Mouse (Mus musculus): ENCODE results near the gene Bicc1. TPM values are rescaled to one million over a fixed set of nuclear protein-coding genes. Genes with fewer than 3 reads are reported as not detected.

Bicc1 gene
- total and polyA plus RNA-seq, 2 experiments, result 0.75 to 1.7 TPM

DNA sequence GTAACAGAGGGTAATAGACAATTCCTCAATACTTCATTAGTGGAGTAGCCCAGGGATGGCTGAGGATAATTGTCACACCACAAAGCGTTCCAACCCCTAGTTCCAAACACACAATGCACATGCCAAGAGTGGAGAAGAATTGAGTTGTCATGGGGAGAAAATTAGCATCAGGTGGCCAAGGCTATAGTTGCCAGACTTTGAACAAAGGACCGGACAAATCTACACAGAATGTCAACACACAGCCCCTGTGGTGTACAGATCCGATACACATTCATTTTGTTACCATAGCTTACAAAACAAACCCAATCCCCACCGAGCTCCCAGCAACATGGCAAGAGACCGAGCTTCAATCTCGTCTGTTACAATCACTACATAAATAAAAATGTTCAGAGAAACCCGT is 123.0 kb downstream of the Bicc1 start:
- no peak overlapping the region for H3K4me3 ChIP-seq (ENCODE audit: insufficient read depth, low read depth, low read length)
- H3K4me1 ChIP-seq (ENCODE audit: control insufficient read depth, insufficient read depth, low read length), result no peaks in the 10 kb centered on the region
- H3K27me3 ChIP-seq (ENCODE audit: control insufficient read depth, insufficient read depth, low read length), result no peaks in the 10 kb centered on the region
- no peak overlapping the region for H3K27ac ChIP-seq (replicated peaks; ENCODE audit: insufficient read depth, low read depth, low read length)
- WGBS, result 91% methylated on average over 7 of the region's 7 CpGs
- H3K36me3 ChIP-seq (ENCODE audit: control insufficient read depth, insufficient read depth, low read length), result no peaks in the 10 kb centered on the region
- TF ChIP-seq CTCF (IDR thresholded peaks at IDR 0.05; ENCODE audit: low read depth, low read length) (no peak), POLR2A (IDR thresholded peaks at IDR 0.05; ENCODE audit: extremely low read depth, insufficient read depth, low read length) (no peak)
- no peaks in the 10 kb centered on the region for H3K79me2 ChIP-seq (ENCODE audit: control insufficient read depth, insufficient read depth, low read length)
- DNase-seq (ENCODE audit: extremely low read depth, low read depth, low spot score), result no peak
- no peak overlapping the region for H3K9ac ChIP-seq (ENCODE audit: low read depth, low read length)

DNA sequence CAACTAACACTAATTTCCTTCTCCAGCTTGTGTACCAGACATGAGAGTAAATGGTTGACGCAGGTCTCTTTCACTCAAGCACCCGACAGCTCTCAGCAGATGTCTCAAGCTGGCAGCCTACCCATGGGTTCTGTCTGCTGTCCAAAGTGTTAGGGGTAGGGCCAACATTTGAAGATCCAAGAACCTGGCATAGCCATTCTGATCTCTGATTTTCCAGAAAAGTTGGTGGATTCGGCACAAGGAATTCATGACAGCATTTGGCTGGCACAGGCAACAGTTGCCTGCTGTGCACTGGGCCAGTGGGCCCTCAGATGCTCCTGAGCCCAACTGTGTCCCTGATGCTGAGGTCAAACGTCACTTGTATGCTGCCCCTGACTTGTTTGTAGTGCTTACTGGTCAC is 130.5 kb downstream of the Bicc1 start:
- H3K27ac ChIP-seq (replicated peaks; ENCODE audit: insufficient read depth, low read depth, low read length), result no peak overlapping the region
- no peaks in the 10 kb centered on the region for H3K4me1 ChIP-seq (ENCODE audit: control insufficient read depth, insufficient read depth, low read length)
- H3K4me3 ChIP-seq (ENCODE audit: insufficient read depth, low read depth, low read length), result no peak overlapping the region

DNA sequence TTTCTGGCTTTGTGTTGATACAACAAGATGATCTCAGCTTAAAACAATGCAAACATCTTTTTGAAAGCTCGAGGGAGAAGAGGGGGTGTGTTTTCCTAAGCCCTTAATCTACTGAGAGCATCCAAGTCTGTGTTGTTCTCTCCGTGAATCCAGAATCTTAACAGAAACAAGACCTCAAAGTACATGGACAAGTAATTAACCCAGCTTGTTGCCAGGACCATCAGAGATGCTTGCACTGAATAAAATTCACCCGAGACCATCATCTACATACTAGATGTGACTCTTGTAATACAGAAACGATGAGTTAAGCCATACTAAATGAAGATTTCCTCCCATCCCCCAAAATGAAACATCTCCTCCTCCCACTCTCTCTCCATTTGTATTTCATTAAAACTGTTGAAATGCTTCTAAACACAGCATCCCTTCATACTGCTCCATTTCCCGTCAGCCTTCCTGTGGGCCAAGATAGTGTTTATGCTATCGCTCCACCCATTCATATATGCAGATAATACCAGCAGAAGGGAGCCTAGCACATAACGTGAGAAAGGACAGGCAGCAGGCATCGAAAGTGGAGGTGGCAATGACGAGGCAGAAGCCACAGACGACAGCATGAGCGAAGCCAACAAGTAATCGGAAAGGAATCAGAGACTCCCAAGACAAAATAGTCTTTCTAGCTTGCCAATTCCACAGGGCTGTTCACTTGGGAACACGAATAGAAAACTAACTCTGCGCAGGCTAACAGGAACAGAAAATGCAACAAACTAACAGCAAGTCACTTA is 131.2 kb downstream of the Bicc1 start:
- 71% methylated on average over 14 of the region's 14 CpGs for whole genome bisulfite sequencing
- H3K36me3 ChIP-seq (ENCODE audit: control insufficient read depth, insufficient read depth, low read length), result no peaks in the 10 kb centered on the region
- no peak for DNase-seq (ENCODE audit: extremely low read depth, low read depth, low spot score)
- H3K9ac ChIP-seq (ENCODE audit: low read depth, low read length), result no peak overlapping the region
- TF ChIP-seq CTCF (IDR thresholded peaks at IDR 0.05; ENCODE audit: low read depth, low read length) (no peak), POLR2A (IDR thresholded peaks at IDR 0.05; ENCODE audit: extremely low read depth, insufficient read depth, low read length) (no peak)
- no peaks in the 10 kb centered on the region for H3K4me1 ChIP-seq (ENCODE audit: control insufficient read depth, insufficient read depth, low read length)
- no peak overlapping the region for H3K4me3 ChIP-seq (ENCODE audit: insufficient read depth, low read depth, low read length)
- no peaks in the 10 kb centered on the region for H3K79me2 ChIP-seq (ENCODE audit: control insufficient read depth, insufficient read depth, low read length)
- no peak overlapping the region for H3K27ac ChIP-seq (replicated peaks; ENCODE audit: insufficient read depth, low read depth, low read length)
- no peaks in the 10 kb centered on the region for H3K27me3 ChIP-seq (ENCODE audit: control insufficient read depth, insufficient read depth, low read length)

More for the DNA sequence above, 130.5 kb downstream of the Bicc1 start:
- no peak for DNase-seq (ENCODE audit: extremely low read depth, low read depth, low spot score)
- no peaks in the 10 kb centered on the region for H3K27me3 ChIP-seq (ENCODE audit: control insufficient read depth, insufficient read depth, low read length)
- TF ChIP-seq POLR2A (IDR thresholded peaks at IDR 0.05; ENCODE audit: extremely low read depth, insufficient read depth, low read length), result no peak
- TF ChIP-seq CTCF (IDR thresholded peaks at IDR 0.05; ENCODE audit: low read depth, low read length), result no peak
- H3K79me2 ChIP-seq (ENCODE audit: control insufficient read depth, insufficient read depth, low read length), result no peaks in the 10 kb centered on the region
- no peaks in the 10 kb centered on the region for H3K36me3 ChIP-seq (ENCODE audit: control insufficient read depth, insufficient read depth, low read length)
- 62% methylated on average over 4 of the region's 4 CpGs for WGBS
- H3K9ac ChIP-seq (ENCODE audit: low read depth, low read length), result no peak overlapping the region

- WGBS, result 39% methylated on average over 18 of the region's 18 CpGs
- H3K79me2 ChIP-seq (ENCODE audit: control insufficient read depth, insufficient read depth, low read length), result no peaks in the 10 kb centered on the region
- no peak overlapping the region for H3K9ac ChIP-seq (ENCODE audit: low read depth, low read length)
- TF ChIP-seq POLR2A (IDR thresholded peaks at IDR 0.05; ENCODE audit: extremely low read depth, insufficient read depth, low read length), result no peak
- no peak for TF ChIP-seq CTCF (IDR thresholded peaks at IDR 0.05; ENCODE audit: low read depth, low read length)
- no peak for DNase-seq (ENCODE audit: extremely low read depth, low read depth, low spot score)
- no peaks in the 10 kb centered on the region for H3K27me3 ChIP-seq (ENCODE audit: control insufficient read depth, insufficient read depth, low read length)
- H3K36me3 ChIP-seq (ENCODE audit: control insufficient read depth, insufficient read depth, low read length), result no peaks in the 10 kb centered on the region
- H3K4me3 ChIP-seq (ENCODE audit: insufficient read depth, low read depth, low read length), result no peak overlapping the region
- H3K4me1 ChIP-seq (ENCODE audit: control insufficient read depth, insufficient read depth, low read length), result no peaks in the 10 kb centered on the region
- H3K27ac ChIP-seq (replicated peaks; ENCODE audit: insufficient read depth, low read depth, low read length), result no peak overlapping the region; the same call in 1 of the 2 replicates
Observed at GRCm38 (mm10) chr10:71025131-71025894, 134.2 kb downstream of the Bicc1 start.

DNA sequence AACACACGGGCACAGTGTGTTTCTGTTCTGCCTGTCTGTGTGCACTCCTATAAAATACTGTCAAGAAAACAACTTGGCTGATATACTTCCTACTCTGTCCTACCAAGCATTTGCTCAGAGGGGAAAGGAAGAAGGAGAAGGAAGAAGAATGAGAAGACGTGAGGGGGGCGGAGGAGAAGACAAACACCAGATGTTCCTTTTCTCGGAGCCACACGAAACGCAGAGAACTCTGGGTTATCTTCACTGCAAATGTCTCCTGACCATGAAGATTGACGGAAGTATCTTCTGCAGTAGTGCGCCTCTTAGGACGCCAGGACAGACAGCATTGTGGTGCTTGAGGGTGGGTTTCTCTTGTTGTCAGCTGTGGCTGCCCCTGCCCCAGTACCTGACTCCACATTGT is 134.8 kb downstream of the Bicc1 start:
- DNase-seq (ENCODE audit: extremely low read depth, low read depth, low spot score), result no peak
- Histone ChIP-seq H3K27me3 (ENCODE audit: control insufficient read depth, insufficient read depth, low read length) (no peaks in the 10 kb centered on the region), H3K36me3 (ENCODE audit: control insufficient read depth, insufficient read depth, low read length) (no peaks in the 10 kb centered on the region), H3K4me3 (ENCODE audit: insufficient read depth, low read depth, low read length) (no peak overlapping the region), H3K4me1 (ENCODE audit: control insufficient read depth, insufficient read depth, low read length) (no peaks in the 10 kb centered on the region), H3K27ac (replicated peaks; ENCODE audit: insufficient read depth, low read depth, low read length) (no peak overlapping the region; the same call in 1 of the 2 replicates), H3K79me2 (ENCODE audit: control insufficient read depth, insufficient read depth, low read length) (no peaks in the 10 kb centered on the region), H3K9ac (ENCODE audit: low read depth, low read length) (no peak overlapping the region)
- no peak for TF ChIP-seq POLR2A (IDR thresholded peaks at IDR 0.05; ENCODE audit: extremely low read depth, insufficient read depth, low read length)
- no peak for TF ChIP-seq CTCF (IDR thresholded peaks at IDR 0.05; ENCODE audit: low read depth, low read length)
- WGBS, result 71% methylated on average over 9 of the region's 9 CpGs
